Mouse (Mus musculus) cerebellum, adult 2 months (tissue): ENCODE results near the gene Mdp1. TPM values are rescaled to one million over a fixed set of nuclear protein-coding genes. Genes with fewer than 3 reads are reported as not detected.

Experiments used
- DNase-seq, 2 experiments: peaks; one replicate each; pipeline ENCODE4 v3.0.0; 2021
- H3K27ac ChIP-seq: fragments of 200-500 bp; 2 replicates; pipeline ENCODE4 v1.5.1; 2012; ENCODE audit warnings: low read length, control low read depth, inconsistent platforms; ENCODE audit not compliant: insufficient read depth
- H3K27me3 ChIP-seq: fragments of 200-500 bp; 2 replicates; pipeline ENCODE4 v1.6.1; 2012; ENCODE audit warnings: inconsistent platforms, mild to moderate bottlenecking, low read length, moderate library complexity; ENCODE audit not compliant: control insufficient read depth, insufficient read depth
- H3K4me1 ChIP-seq: fragments of 200-500 bp; 2 replicates; pipeline ENCODE4 v1.6.1; 2011; ENCODE audit warnings: low read length; ENCODE audit not compliant: control insufficient read depth, insufficient read depth
- H3K4me3 ChIP-seq: fragments of 200-500 bp; replicated peaks from 2 replicates; pipeline ENCODE3; 2011; ENCODE audit warnings: mild to moderate bottlenecking, low read depth, low read length, control low read depth; ENCODE audit not compliant: insufficient read depth
- CTCF ChIP-seq: fragments of 200-500 bp; IDR thresholded peaks from 2 replicates; pipeline ENCODE4 v1.5.1; 2011; ENCODE audit warnings: low read depth, mild to moderate bottlenecking, control low read depth, low read length, moderate library complexity, borderline replicate concordance; ENCODE audit not compliant: insufficient read depth
- POLR2A ChIP-seq: fragments of 200-500 bp; IDR thresholded peaks from 2 replicates; pipeline ENCODE4 v1.6.1; 2011; ENCODE audit warnings: low read length, control low read depth, borderline replicate concordance; ENCODE audit not compliant: insufficient read depth
- WGBS: fragments of 180-500 bp; shearing (Covaris S2); methylation state at CpG from one replicate; pipeline ENCODE4 v1.1.7; 2018; 5-methylcytosine and 5-hydroxymethylcytosine counted together
- polyA plus RNA-seq: library from polyadenylated mRNA; depleted of rRNA; stranded (reverse); fragments of >200 nt; gene quantifications from 2 replicates; pipeline ENCODE4 v1.2.3, GENCODE M21; 2012; rRNA removed

The Mdp1 gene
- polyA plus RNA-seq: 44.8 and 44.9 TPM in 2 replicates

GRCm38 (mm10) chr14:55659960-55660573, at the start of gene Mdp1:
Gene Mdp1, minus strand, starts transcription at chr14:55660508.
- peak; percentile 81 to 83 for DNase-seq
- H3K27ac ChIP-seq: peak within 1 kb of the TSS; percentile 23; the same call in 1 of the 2 replicates
- H3K4me1 ChIP-seq: no peaks in the 10 kb centered on the region; the same call in 1 of the 2 replicates
- peak within 1 kb of the TSS; percentile 73 for H3K4me3 ChIP-seq
- no peaks in the 10 kb centered on the region for H3K27me3 ChIP-seq
- TF ChIP-seq CTCF (peak; percentile 57), POLR2A (peak; percentile 55; the same call in 1 of the 2 replicates)
- under 1% methylated on average over 39 of the region's 39 CpGs for WGBS

DNA sequence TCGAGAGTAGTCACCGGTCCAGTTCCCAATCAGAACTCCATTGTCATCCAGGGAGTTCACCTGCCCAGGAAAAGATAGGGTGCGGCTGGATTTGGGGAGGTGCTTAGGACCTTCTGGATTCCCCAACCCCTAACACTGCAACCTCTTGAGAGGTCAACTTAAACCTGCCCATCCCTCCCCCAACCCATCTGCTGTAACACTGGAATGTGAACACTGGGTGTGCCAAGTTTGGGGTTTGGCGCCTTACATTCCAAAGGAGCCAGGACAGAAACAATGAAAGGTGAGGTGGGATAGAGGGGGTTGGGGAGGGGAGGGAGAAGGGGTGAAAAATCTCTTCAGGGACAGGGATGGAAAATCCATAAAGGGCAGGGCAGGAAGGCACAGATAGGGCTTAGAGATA, 49.2 kb upstream of the Mdp1 start:
- H3K4me3 ChIP-seq: no peak overlapping the region
- H3K27ac ChIP-seq: no peak overlapping the region
- H3K4me1 ChIP-seq: no peaks in the 10 kb centered on the region
- DNase-seq: no peak
- 85% methylated on average over 4 of the region's 4 CpGs for WGBS
- TF ChIP-seq POLR2A (no peak), CTCF (no peak)
- H3K27me3 ChIP-seq: no peaks in the 10 kb centered on the region

- 90% methylated on average over 5 of the region's 5 CpGs for WGBS
- TF ChIP-seq CTCF (no peak), POLR2A (no peak)
- DNase-seq: no peak
Observed at GRCm38 (mm10) chr14:55707397-55707796, 47.1 kb upstream of the Mdp1 start.

GRCm38 (mm10) chr14:55706051-55706600, 45.8 kb upstream of the Mdp1 start:
- TF ChIP-seq CTCF: no peak
- no peak for TF ChIP-seq POLR2A
- WGBS: 90% methylated on average over 8 of the region's 8 CpGs

More at GRCm38 (mm10) chr14:55707397-55707796, 47.1 kb upstream of the Mdp1 start:
- no peak overlapping the region for H3K4me3 ChIP-seq
- H3K4me1 ChIP-seq: no peaks in the 10 kb centered on the region
- H3K27me3 ChIP-seq: no peaks in the 10 kb centered on the region
- no peak overlapping the region for H3K27ac ChIP-seq

GRCm38 (mm10) chr14:55702761-55703160, 42.5 kb upstream of the Mdp1 start:
- DNase-seq: no peak
- WGBS: 71% methylated on average over 6 of the region's 6 CpGs

More at GRCm38 (mm10) chr14:55706051-55706600, 45.8 kb upstream of the Mdp1 start:
- DNase-seq: no peak
- Histone ChIP-seq H3K27me3 (no peaks in the 10 kb centered on the region), H3K27ac (no peak overlapping the region), H3K4me3 (no peak overlapping the region), H3K4me1 (no peaks in the 10 kb centered on the region)

DNA sequence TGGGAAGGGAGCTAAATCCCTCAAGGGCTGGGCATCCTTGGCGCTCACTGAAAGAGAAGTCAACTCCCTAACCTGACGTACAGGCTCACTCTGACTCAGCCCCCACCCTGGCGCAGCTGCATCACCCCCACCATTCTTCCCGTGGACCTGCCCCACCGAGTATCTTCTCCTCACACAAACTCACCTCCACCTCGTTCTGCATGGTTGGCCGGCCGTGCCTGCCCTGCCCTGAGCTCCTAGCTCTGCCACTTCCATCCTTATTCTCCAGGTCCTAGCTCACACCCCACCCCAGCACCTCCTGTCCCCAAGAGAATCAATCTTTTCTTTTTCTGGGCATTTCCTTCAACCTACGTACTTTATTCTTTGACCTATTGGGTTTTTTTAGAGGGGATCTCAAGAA, 40.8 kb upstream of the Mdp1 start:
- WGBS: 56% methylated on average over 9 of the region's 9 CpGs
- DNase-seq: no peak
- Histone ChIP-seq H3K27me3 (no peaks in the 10 kb centered on the region), H3K4me1 (no peaks in the 10 kb centered on the region), H3K27ac (no peak overlapping the region), H3K4me3 (no peak overlapping the region)
- TF ChIP-seq POLR2A: no peak
- no peak for TF ChIP-seq CTCF

More at GRCm38 (mm10) chr14:55702761-55703160, 42.5 kb upstream of the Mdp1 start:
- Histone ChIP-seq H3K27ac (no peak overlapping the region), H3K4me3 (no peak overlapping the region), H3K27me3 (no peaks in the 10 kb centered on the region), H3K4me1 (no peaks in the 10 kb centered on the region)
- TF ChIP-seq POLR2A (no peak), CTCF (no peak)

GRCm38 (mm10) chr14:55697226-55697625, 36.9 kb upstream of the Mdp1 start:
- H3K27me3 ChIP-seq: no peaks in the 10 kb centered on the region
- no peak overlapping the region for H3K4me3 ChIP-seq
- no peak for TF ChIP-seq POLR2A
- no peak for TF ChIP-seq CTCF
- WGBS: 69% methylated on average over 4 of the region's 4 CpGs
- no peak overlapping the region for H3K27ac ChIP-seq
- DNase-seq: no peak
- no peaks in the 10 kb centered on the region for H3K4me1 ChIP-seq

GRCm38 (mm10) chr14:55689433-55689832, 29.1 kb upstream of the Mdp1 start:
- TF ChIP-seq CTCF (no peak), POLR2A (no peak)
- no peak for DNase-seq
- no peak overlapping the region for H3K4me3 ChIP-seq
- no peak overlapping the region for H3K27ac ChIP-seq
- H3K4me1 ChIP-seq: no peaks in the 10 kb centered on the region
- H3K27me3 ChIP-seq: no peaks in the 10 kb centered on the region
- WGBS: 72% methylated on average over 10 of the region's 10 CpGs
